Mouse (Mus musculus) CH12.LX (cell line): Measurements from ENCODE around the gene Pex12. TPM values are rescaled to one million over a fixed set of nuclear protein-coding genes. Genes with fewer than 3 reads are reported as not detected.

ENCODE experiments used
- DNase-seq: peaks from one replicate; pipeline ENCODE4 v3.0.0-alpha.2; 2013; ENCODE audit errors: extremely low read depth
- H3K27ac ChIP-seq: 2 replicates; pipeline ENCODE4 v1.5.1; 2012; ENCODE audit warnings: low read depth, mild to moderate bottlenecking, control low read depth, moderate library complexity; ENCODE audit not compliant: insufficient read depth
- H3K27me3 ChIP-seq: replicated peaks from 2 replicates; pipeline ENCODE3; 2012; ENCODE audit warnings: inconsistent platforms
- H3K36me3 ChIP-seq, 2 experiments: replicated peaks in 1 of 2; 2 replicates each; pipeline versions ENCODE3 to v1.6.1; 2012; ENCODE audit warnings: inconsistent platforms in 1 of 2, low read length in 1 of 2, mild to moderate bottlenecking in 1 of 2, mixed read lengths in 1 of 2, moderate library complexity in 1 of 2; ENCODE audit not compliant: control insufficient read depth in 1 of 2, insufficient read depth in 1 of 2
- H3K4me1 ChIP-seq, 2 experiments: 2 replicates each; pipeline ENCODE4 v1.6.1; 2012; ENCODE audit warnings: inconsistent platforms in 1 of 2, moderate library complexity in 1 of 2; ENCODE audit not compliant: insufficient read depth in 2 of 2, control insufficient read depth in 1 of 2
- H3K4me2 ChIP-seq: 2 replicates; pipeline ENCODE4 v1.6.1; 2012; ENCODE audit warnings: low read depth, mild to moderate bottlenecking, control low read depth; ENCODE audit not compliant: poor library complexity, insufficient read depth, severe bottlenecking
- H3K4me3 ChIP-seq, 3 experiments: fragments of 150-350 bp in 1 of 3; sonication (generic) in 1 of 3; replicated peaks in 1 of 3; 2 replicates each; pipeline versions ENCODE3 to v1.5.1; 2011 to 2012; ENCODE audit warnings: low read depth in 2 of 3, low read length in 2 of 3, mild to moderate bottlenecking in 2 of 3, moderate library complexity in 2 of 3, control low read depth in 1 of 3, improper control_type of control experiment in 1 of 3, inconsistent platforms in 1 of 3, mixed read lengths in 1 of 3; ENCODE audit not compliant: poor library complexity in 1 of 3
- H3K79me2 ChIP-seq: replicated peaks from 2 replicates; pipeline ENCODE4 v1.6.1; 2012; ENCODE audit warnings: mild to moderate bottlenecking, moderate library complexity; ENCODE audit not compliant: control insufficient read depth, poor library complexity, insufficient read depth, severe bottlenecking; ENCODE audit errors: extremely low read depth
- H3K9ac ChIP-seq: 2 replicates; pipeline ENCODE4 v1.6.1; 2012; ENCODE audit warnings: low read depth, mild to moderate bottlenecking, control low read depth, moderate library complexity; ENCODE audit not compliant: insufficient read depth
- H3K9me3 ChIP-seq: replicated peaks from 2 replicates; pipeline ENCODE3; 2012; ENCODE audit warnings: low read length, inconsistent platforms, mixed read lengths
- CHD2 ChIP-seq: IDR thresholded peaks from 2 replicates; pipeline ENCODE4 v1.6.1; 2011; ENCODE audit warnings: low read length, improper control_type of control experiment
- CTCF ChIP-seq, 2 experiments: IDR thresholded peaks in 1 of 2; conservative IDR thresholded peaks in 1 of 2; 2 replicates each; pipeline ENCODE4 v1.5.1; 2011 to 2012; ENCODE audit warnings: low read depth in 2 of 2, low read length in 2 of 2, improper control_type of control experiment in 1 of 2, inconsistent platforms in 1 of 2, mild to moderate bottlenecking in 1 of 2, moderate library complexity in 1 of 2
- E2F4 ChIP-seq: IDR thresholded peaks from 2 replicates; pipeline ENCODE4 v1.6.1; 2011; ENCODE audit warnings: low read depth, low read length, improper control_type of control experiment; ENCODE audit not compliant: insufficient replicate concordance
- ELF1 ChIP-seq: IDR thresholded peaks from 2 replicates; pipeline ENCODE4 v1.6.1; 2014; ENCODE audit warnings: low read depth, mild to moderate bottlenecking, inconsistent platforms, low read length, improper control_type of control experiment
- ETS1 ChIP-seq: conservative IDR thresholded peaks from 2 replicates; pipeline ENCODE4 v1.6.1; 2012; ENCODE audit warnings: low read depth, mild to moderate bottlenecking, inconsistent platforms, low read length, improper control_type of control experiment, moderate library complexity
- HCFC1 ChIP-seq: IDR thresholded peaks from 2 replicates; pipeline ENCODE4 v1.6.1; 2012; ENCODE audit warnings: low read depth, mild to moderate bottlenecking, inconsistent platforms, low read length, improper control_type of control experiment
- JUN ChIP-seq: IDR thresholded peaks from 2 replicates; pipeline ENCODE4 v1.6.1; 2011; ENCODE audit warnings: low read depth, mild to moderate bottlenecking, low read length, improper control_type of control experiment, moderate library complexity; ENCODE audit not compliant: insufficient read depth
- JUND ChIP-seq: conservative IDR thresholded peaks from 2 replicates; pipeline ENCODE4 v1.6.1; 2011; ENCODE audit warnings: low read depth, low read length, improper control_type of control experiment
- KAT2A ChIP-seq: IDR thresholded peaks from 2 replicates; pipeline ENCODE4 v1.6.1; 2012; ENCODE audit warnings: low read length, improper control_type of control experiment, inconsistent platforms; ENCODE audit not compliant: insufficient replicate concordance
- MAX ChIP-seq: IDR thresholded peaks from 2 replicates; pipeline ENCODE4 v1.6.1; 2011; ENCODE audit warnings: low read length, improper control_type of control experiment
- MAZ ChIP-seq: IDR thresholded peaks from 2 replicates; pipeline ENCODE4 v1.6.1; 2012; ENCODE audit warnings: low read depth, mild to moderate bottlenecking, inconsistent platforms, low read length, improper control_type of control experiment, moderate library complexity
- MEF2A ChIP-seq: IDR thresholded peaks from 2 replicates; pipeline ENCODE4 v1.6.1; 2014; ENCODE audit warnings: low read depth, mild to moderate bottlenecking, inconsistent platforms, low read length, improper control_type of control experiment, borderline replicate concordance
- MYC ChIP-seq: IDR thresholded peaks from 2 replicates; pipeline ENCODE4 v1.6.1; 2011; ENCODE audit warnings: low read depth, mild to moderate bottlenecking, improper control_type of control experiment, low read length
- RAD21 ChIP-seq: IDR thresholded peaks from 2 replicates; pipeline ENCODE4 v1.6.1; 2011; ENCODE audit warnings: low read depth, mild to moderate bottlenecking, low read length, improper control_type of control experiment, moderate library complexity
- RCOR1 ChIP-seq: conservative IDR thresholded peaks from 2 replicates; pipeline ENCODE4 v1.6.1; 2012; ENCODE audit warnings: low read depth, mild to moderate bottlenecking, inconsistent platforms, low read length, improper control_type of control experiment
- SMC3 ChIP-seq: IDR thresholded peaks from 2 replicates; pipeline ENCODE4 v1.6.1; 2011; ENCODE audit warnings: low read depth, low read length, improper control_type of control experiment
- TBP ChIP-seq: conservative IDR thresholded peaks from 2 replicates; pipeline ENCODE4 v1.6.1; 2011; ENCODE audit warnings: low read depth, low read length, improper control_type of control experiment
- TCF12 ChIP-seq: IDR thresholded peaks from 2 replicates; pipeline ENCODE4 v1.6.1; 2014; ENCODE audit warnings: low read depth, mild to moderate bottlenecking, inconsistent platforms, low read length, improper control_type of control experiment
- UBTF ChIP-seq: IDR thresholded peaks from 2 replicates; pipeline ENCODE4 v1.6.1; 2012; ENCODE audit warnings: low read depth, mild to moderate bottlenecking, inconsistent platforms, low read length, improper control_type of control experiment, moderate library complexity
- USF1 ChIP-seq: IDR thresholded peaks from 2 replicates; pipeline ENCODE4 v1.6.1; 2014; ENCODE audit warnings: low read depth, mild to moderate bottlenecking, inconsistent platforms, low read length, improper control_type of control experiment
- ZC3H11A ChIP-seq: IDR thresholded peaks from 2 replicates; pipeline ENCODE4 v1.6.1; 2012; ENCODE audit warnings: low read depth, mild to moderate bottlenecking, inconsistent platforms, low read length, improper control_type of control experiment
- ZKSCAN1 ChIP-seq: IDR thresholded peaks from 2 replicates; pipeline ENCODE4 v1.6.1; 2012; ENCODE audit warnings: low read depth, inconsistent platforms, low read length, improper control_type of control experiment, borderline replicate concordance
- ZMIZ1 ChIP-seq: IDR thresholded peaks from 2 replicates; pipeline ENCODE4 v1.6.1; 2012; ENCODE audit warnings: low read depth, mild to moderate bottlenecking, inconsistent platforms, low read length, improper control_type of control experiment
- dilution Hi-C: fragments of 300-500 bp; cut with MboI; formaldehyde crosslinking; loops from 2 replicates; pipeline ENCODE4 v1.14.3; 2020; ENCODE audit warnings: low sequenced_read_pairs; ENCODE audit not compliant: extremely low pct_unique_long_range_greater_than_20kb, extremely low pct_ligation_motif_present
- in situ Hi-C: fragments of 300-500 bp; cut with MboI; formaldehyde crosslinking; loops from 3 replicates; pipeline ENCODE4 v1.14.3; 2019; ENCODE audit warnings: low sequenced_read_pairs, low pct_ligation_motif_present, low pct_unique_long_range_greater_than_20kb, mixed read lengths
- polyA plus RNA-seq: library from polyadenylated mRNA; unstranded; fragments of >175 nt; gene quantifications from 2 replicates; pipeline ENCODE4 v1.2.1, GENCODE M21; 2012; ENCODE audit warnings: low read depth; ENCODE audit not compliant: insufficient read length
- total RNA-seq, 2 experiments: library from RNA; depleted of rRNA; stranded (reverse); fragments of 300-350 nt in 1 of 2; fragments of >200 nt in 1 of 2; gene quantifications; 2 replicates each; pipeline ENCODE4 v1.2.3; 2012 to 2014

The Pex12 gene
- total and polyA plus RNA-seq, 3 experiments = 8.2 to 30.7 (median 9.5) TPM

DNA sequence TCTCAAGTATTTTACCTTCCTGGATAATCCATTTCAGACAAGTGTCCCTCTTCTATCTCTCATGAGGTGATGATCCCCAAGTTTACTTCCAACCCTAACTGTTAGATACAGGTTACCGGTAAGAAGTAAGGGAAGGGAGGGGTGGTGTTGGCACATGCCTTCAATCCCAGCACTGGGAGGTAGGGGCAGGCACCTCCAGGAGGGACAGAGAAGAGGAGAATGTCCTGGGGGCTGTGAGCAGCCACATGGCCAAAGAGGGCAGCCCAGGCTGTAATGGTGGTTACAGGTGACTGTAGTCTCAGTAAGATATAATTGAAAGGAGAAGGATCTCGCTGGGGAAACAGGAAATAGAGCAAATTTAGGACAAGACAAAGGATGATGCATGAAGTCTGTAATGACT lies 20.3 kb downstream of the Pex12 start:
- dilution Hi-C loops (no loop called here), in situ Hi-C loops (no loop called here)
- H3K4me2 ChIP-seq = no peak overlapping the region
- no peaks in the 10 kb centered on the region for H3K79me2 ChIP-seq
- no peaks in the 10 kb centered on the region for H3K36me3 ChIP-seq
- H3K4me1 ChIP-seq = peaks cover 3 to 23% of the 10 kb centered on the region in 2 experiments
- H3K4me3 ChIP-seq = no peak overlapping the region
- H3K9ac ChIP-seq = no peak overlapping the region
- no peaks in the 10 kb centered on the region for H3K9me3 ChIP-seq
- H3K27me3 ChIP-seq = peaks cover 18% of the 10 kb centered on the region
- TF ChIP-seq MAZ (no peak), MEF2A (no peak), TBP (no peak), JUND (no peak), UBTF (no peak), KAT2A (no peak), RCOR1 (no peak), MYC (no peak), MAX (no peak), ELF1 (no peak), CTCF (conservative IDR thresholded peaks at IDR 0.05 in 1 of 2, IDR thresholded peaks at IDR 0.05 in 1 of 2; ENCODE audit: low read depth in 2 of 2, low read length in 2 of 2) (no peak), JUN (no peak)
- no peak overlapping the region for H3K27ac ChIP-seq
- DNase-seq = no peak

DNA sequence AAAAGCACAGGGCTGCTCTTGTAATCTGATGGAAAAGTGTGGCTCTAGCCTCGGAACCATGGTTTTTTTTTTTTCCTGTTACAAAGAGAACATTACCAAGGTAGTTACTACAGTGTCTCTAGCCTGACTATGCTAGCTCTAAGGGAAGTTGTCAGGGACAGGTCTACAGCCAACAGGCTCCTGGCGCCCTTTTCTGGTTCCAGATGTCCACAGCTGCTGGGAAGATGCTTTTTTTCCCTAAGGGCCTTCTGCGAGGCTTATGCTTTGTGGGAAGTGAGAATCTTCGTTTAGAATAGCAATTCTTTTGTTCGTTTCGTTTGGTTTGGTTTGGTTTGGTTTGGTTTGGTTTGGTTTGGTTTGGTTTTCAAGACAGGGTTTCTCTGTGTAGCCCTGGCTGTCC lies 22.7 kb downstream of the Pex12 start:
- Histone ChIP-seq H3K4me1 (peaks cover 3 to 8% of the 10 kb centered on the region in 2 experiments), H3K9me3 (no peaks in the 10 kb centered on the region), H3K4me2 (no peak overlapping the region), H3K9ac (no peak overlapping the region), H3K79me2 (no peaks in the 10 kb centered on the region), H3K27ac (no peak overlapping the region), H3K27me3 (peaks cover 36% of the 10 kb centered on the region), H3K36me3 (no peaks in the 10 kb centered on the region), H3K4me3 (no peak overlapping the region)
- TF ChIP-seq HCFC1 = no peak
- TF ChIP-seq CTCF (conservative IDR thresholded peaks at IDR 0.05 in 1 of 2, IDR thresholded peaks at IDR 0.05 in 1 of 2; ENCODE audit: low read depth in 2 of 2, low read length in 2 of 2) = no peak
- no peak for TF ChIP-seq RAD21
- TF ChIP-seq E2F4 = no peak
- TF ChIP-seq ELF1 = no peak
- TF ChIP-seq TBP = no peak
- no peak for TF ChIP-seq UBTF
- no peak for TF ChIP-seq ZKSCAN1
- no peak for TF ChIP-seq CHD2
- TF ChIP-seq SMC3 = no peak
- TF ChIP-seq MEF2A = no peak
- TF ChIP-seq TCF12 = no peak
- no peak for TF ChIP-seq RCOR1
- TF ChIP-seq JUND = no peak
- TF ChIP-seq ETS1 = no peak
- no peak for TF ChIP-seq ZMIZ1
- no peak for TF ChIP-seq ZC3H11A
- no peak for TF ChIP-seq USF1
- dilution Hi-C loops = no loop called here
- DNase-seq = no peak
- in situ Hi-C loops = no loop called here
